Mouse (Mus musculus) effector memory CD4-positive, alpha-beta T cell, adult 5 months (primary cell): Measurements from ENCODE around the gene Phactr3. TPM values are rescaled to one million over a fixed set of nuclear protein-coding genes. Genes with fewer than 3 reads are reported as not detected.

Experiments
- polyA plus RNA-seq: library from polyadenylated mRNA; unstranded; fragments of 100-300 nt; shearing (Covaris generic); gene quantifications from one replicate; pipeline ENCODE4 v1.2.1, GENCODE M21; 2017

Phactr3 gene
- 0.36 TPM for polyA plus RNA-seq

GRCm38 (mm10) chr2:178118801-178119560 is at the start of gene Phactr3:
Phactr3 (plus strand) TSS chr2:178118975.

GRCm38 (mm10) chr2:178078166-178078717 is 40.5 kb upstream of the Phactr3 start, which contains the start of gene Zfp931:
Zfp931 (minus strand) TSS chr2:178078476.

Other genes with a start within 250 kb of the Phactr3 start
- not detected for gene Gm14327, start 221.9 kb upstream of the Phactr3 start, polyA plus RNA-seq
- not detected for gene Zfp972, start 193.4 kb upstream of the Phactr3 start, polyA plus RNA-seq
- gene Gm14326, start 161.7 kb upstream of the Phactr3 start, polyA plus RNA-seq = 5.7 TPM
- gene Zfp971, start 95.7 kb upstream of the Phactr3 start, polyA plus RNA-seq = 6.6 TPM
- 5.9 TPM for gene Zfp931, start 40.5 kb upstream of the Phactr3 start, polyA plus RNA-seq